Mouse (Mus musculus) c-Kit-positive CD71-negative TER-119-negative erythroid progenitor cells, embryonic 14.5 days (primary cell): ENCODE data around the gene Prcc.

Source experiments
- DNase-seq: peaks from one replicate; pipeline ENCODE4 v3.0.0-alpha.2; 2013; ENCODE audit warnings: low read depth

Prcc gene

DNA sequence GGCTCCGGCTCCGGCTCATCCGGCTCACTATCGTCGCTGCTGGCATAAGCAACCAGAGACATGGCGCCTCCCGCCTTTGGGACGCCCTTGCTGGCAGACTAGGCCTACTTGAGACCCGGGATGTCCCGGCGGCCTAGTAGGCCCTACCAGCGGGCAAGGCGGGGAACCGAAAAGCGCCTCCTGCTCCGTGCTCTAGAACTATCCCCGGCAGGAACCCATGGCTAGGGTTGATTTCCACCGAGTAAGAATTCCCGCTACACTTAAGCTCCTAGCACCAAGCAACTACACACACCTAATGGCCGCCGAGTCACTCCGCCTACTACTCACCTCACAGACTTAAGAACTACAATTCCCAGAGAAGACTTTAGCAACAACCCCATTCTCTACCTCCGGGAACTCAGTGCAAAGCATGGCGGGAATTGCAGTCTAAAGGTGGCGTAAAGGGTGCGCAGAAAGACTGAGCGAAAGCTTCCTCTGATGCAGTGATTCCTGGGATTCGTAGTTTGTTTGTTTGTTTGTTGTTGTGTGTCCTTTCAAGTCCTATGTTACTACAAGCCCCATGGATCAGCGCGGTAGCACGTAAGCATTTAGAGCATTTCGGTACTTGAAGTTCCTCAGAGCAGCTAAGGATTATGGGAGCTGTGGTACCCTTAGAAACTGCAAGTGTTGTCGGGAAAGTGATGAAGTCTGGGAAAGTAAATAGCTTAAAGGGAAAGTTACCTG, at the start of gene Prcc:
TSS of gene Prcc (minus strand) at position 328 of the 723 bp plus-strand sequence.
- peak; percentile 95 for DNase-seq

- DNase-seq, result no peak
These were observed 49.8 kb upstream of the Prcc start for GRCm38 (mm10) chr3:87935201-87935600.

GRCm38 (mm10) chr3:87934501-87934900, 49.1 kb upstream of the Prcc start:
- no peak for DNase-seq

DNA sequence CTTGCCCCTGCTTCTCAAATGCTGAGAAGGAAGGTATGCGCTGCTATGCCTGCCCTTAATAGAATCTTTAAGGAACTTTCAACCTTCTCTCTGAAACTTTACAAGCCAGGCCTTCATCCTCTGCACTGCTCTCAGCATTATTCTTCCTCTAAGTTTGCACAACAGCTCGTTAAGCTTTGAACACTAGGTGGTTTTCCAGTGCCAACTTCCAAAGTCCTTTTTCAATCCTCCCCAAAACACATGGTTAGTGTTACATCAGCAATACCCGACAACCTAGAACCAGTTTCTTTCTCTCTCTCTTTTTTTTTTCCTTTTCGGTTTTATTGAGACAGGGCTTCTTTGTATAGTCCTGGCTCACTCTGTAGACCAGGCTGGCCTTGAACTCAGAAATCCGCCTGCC, 48.6 kb upstream of the Prcc start:
- DNase-seq, result no peak

- peak; percentile 94 for DNase-seq
These were observed 44.8 kb upstream of the Prcc start, which contains the start of the genes Isg20l2 and Rrnad1 for GRCm38 (mm10) chr3:87930078-87930795. Gene Isg20l2, plus strand, starts transcription at chr3:87930314. Gene Rrnad1, minus strand, starts transcription at chr3:87930717.

DNA sequence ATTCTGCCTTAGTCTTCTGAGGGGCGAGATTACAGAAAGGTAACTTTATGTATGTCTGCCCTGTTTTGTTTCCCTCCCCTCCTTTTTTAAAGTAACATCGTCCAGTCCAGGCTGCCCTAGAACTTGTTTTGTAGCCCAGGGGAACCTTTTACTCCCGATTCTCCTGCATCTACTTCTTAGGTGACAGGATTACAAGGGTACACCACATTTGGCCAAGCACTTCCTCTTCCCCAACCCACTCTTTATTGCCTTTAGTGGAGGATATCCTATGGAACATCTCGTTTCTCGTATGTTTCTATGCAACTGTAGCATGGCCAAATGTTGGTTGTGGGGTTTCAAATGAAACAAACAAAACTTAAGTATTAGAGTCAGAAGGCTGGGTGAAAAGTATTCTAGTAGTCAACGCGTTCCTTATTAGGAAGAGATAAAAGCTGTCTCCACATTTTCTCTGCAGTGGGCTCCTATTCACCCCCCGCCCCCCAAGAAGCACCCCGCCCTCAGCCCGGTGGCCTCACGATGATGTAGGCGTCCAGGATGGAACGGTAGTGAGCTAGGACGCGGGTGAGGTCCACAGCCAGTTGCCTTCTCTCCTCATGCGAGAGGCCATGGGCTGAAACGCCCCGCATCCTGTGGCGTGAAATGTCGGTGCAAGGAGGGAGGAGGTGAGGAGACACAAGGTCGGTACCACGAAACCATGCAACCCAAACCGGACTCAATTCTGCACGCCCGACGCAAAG, 44.1 kb upstream of the Prcc start:
- no peak for DNase-seq

DNA sequence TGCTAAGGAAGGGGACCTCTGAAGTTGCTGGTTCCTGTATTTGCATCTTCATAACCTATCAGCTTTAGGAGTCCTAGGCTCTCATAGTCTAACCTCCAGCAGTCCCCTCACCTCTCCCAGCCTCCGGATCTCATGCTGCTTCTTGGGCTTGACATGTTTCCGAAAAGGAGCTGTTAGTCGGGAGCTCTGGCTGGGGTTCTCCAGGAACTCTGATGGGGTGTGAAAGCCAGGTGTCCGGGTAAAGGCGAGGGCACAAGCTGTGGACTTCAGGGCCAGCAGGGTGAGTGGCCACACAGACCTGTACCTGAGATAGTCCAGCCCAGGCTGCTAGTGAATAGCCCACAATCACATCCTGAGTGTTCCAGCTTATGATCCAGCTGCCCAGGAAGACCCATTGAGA, 42.0 kb upstream of the Prcc start:
- DNase-seq, result no peak

- DNase-seq, result no peak
These were observed 39.6 kb upstream of the Prcc start for GRCm38 (mm10) chr3:87924996-87925395.

- DNase-seq, result no peak
These were observed 35.0 kb upstream of the Prcc start for GRCm38 (mm10) chr3:87920270-87920943.

DNA sequence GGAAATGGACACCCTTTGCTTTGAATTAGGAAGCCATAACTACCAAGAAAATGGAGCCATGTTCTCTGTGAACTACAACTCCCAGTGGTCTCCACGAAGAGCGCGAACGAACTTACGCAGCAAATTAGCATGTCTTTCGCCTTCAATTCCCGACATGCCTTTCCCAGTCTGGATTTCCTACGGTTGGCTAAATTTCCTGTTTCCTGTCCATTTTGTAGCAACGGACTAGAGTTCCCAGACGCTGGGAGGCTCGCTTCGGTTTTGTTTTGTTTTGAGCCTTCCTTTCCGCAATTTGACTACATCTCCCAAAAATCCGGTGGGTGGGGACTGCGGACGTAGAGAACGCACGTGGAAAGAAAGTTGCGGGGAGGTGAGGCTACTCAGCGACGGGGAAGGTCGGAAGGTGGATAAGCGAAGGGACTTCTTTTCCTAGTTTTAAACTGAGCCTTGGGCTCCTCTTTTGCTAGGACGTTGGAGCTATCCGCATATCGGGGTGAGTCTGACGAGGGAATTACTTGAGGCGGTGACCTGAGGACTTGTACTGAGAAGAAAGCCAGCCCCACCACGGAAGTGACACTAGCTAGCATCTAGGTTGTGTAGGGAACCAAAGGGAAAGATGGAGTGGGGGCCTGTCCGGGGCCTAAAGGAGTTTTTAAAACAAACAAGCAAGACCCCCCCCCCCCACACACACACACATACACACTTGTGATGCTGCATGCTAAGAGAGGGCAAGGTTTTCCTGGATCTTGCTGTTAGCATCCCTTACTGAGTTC, 34.1 kb upstream of the Prcc start, which contains the start of gene Mrpl24:
TSS of gene Mrpl24 (plus strand) at position 171 of the 773 bp plus-strand sequence.
- DNase-seq, result peak; percentile 79

DNA sequence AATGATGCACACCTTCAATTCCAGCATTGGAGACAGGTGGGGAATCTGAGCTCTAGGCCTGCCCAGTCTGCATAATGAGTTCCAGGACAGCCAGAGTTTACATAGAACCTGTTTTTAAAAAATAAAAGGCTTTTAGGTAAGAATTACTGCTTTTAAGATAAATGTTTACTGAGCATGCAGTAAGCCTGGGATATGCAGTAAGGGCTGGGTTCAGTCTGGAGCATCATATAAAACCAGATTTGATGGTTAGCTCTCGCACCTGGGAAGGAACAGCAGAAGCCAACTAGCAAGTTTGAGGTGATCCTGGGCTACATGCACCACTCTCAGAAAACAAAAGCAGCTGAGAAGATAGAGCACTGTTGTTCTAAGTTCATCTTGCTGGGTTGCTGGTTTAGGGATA, 33.1 kb upstream of the Prcc start:
- no peak for DNase-seq

- DNase-seq, result no peak
These were observed 31.6 kb upstream of the Prcc start for GRCm38 (mm10) chr3:87916990-87917389.

GRCm38 (mm10) chr3:87913891-87914290, 28.5 kb upstream of the Prcc start:
- no peak for DNase-seq

- DNase-seq, result no peak
These were observed 28.1 kb upstream of the Prcc start for GRCm38 (mm10) chr3:87913491-87913890.

- peak; percentile 24 for DNase-seq
These were observed 25.2 kb upstream of the Prcc start for GRCm38 (mm10) chr3:87910573-87911141.

GRCm38 (mm10) chr3:87909874-87910273, 24.5 kb upstream of the Prcc start:
- no peak for DNase-seq

DNA sequence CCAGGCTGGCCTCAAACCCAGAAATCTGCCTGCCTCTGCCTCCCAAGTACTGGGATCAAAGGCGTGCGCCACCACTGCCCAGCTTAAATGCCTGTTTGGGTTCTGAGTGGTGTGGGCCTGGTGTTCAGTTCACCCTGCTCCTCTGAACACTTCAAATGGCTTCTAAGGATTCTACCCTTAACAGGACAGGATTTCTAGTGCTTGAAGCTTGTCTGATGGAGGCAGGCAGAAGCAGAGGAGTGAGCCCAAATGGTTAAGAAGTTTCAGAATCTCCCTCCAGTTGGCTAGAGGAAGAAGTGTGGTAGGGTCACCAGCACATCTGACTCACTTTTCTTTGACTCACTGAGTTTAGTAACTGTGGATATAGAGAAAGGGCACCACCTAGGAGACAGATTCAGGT, 24.0 kb upstream of the Prcc start:
- DNase-seq, result peak; percentile 29

DNA sequence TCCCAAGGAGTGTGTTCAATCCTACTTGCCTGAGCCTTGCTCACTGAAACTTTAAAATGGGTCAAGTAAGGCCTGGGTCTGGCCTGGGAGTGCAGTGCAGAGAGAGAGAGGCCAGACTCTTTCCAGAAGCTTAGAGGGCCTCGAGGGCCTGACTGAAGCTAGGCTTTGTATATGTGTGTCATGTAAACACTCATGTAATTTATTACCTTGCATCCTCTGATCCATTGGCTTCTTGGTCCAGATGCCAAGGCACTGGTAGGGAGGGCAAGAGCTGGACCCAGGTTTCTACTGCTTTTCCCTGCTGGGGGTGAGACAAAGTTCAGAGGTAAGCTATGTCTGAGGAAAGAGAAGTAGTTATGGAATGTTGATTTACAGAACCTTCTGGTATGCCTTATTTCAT, 22.5 kb upstream of the Prcc start:
- DNase-seq, result no peak

DNA sequence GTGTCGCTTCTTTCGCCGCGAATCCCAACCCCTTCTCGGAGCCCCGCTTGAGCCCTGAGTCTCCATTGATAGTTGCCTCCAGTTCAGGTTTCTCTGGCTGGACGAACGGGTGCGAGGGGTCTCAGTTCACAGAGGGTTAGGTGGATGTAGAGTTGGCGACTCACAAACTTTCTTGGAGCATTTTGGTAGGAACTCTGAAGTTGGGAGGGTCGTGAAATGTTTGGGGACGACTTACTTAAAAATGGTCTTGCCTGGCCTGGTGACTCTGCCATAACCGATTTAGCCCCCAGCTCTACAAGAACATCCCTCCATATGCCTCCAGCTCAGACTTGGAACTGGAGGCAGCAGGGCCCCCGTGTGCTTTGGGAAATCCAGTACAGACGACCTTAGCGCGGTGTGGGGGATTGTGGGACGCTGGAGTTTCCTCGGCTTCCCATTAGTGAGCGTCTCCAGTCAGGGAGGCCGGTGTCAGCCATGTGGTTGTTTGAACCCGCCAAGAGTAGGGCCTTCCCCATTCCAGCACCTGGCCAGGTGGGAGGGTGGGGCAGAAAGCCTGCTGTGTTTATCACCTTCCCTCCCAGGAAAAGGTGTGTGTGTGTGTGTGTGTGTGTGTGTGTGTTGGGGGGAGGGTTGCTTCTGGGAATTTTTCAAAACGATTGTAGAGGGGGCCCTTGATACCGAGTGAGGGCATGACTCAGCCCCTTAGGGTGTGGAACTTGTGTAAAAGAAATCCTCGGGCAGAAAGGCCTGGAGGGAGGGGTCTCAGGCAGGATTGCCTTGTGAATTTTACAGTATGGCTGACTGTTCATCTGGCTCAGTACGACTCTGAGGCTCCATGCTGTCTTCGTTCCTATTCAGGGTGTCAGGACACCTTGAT, 21.8 kb upstream of the Prcc start:
- peak; percentile 23 for DNase-seq

GRCm38 (mm10) chr3:87906601-87906980, 21.2 kb upstream of the Prcc start:
- no peak for DNase-seq
